Mouse (Mus musculus) bone marrow, adult 2 months (tissue): ENCODE results near the gene Timp3.

Source experiments
- CTCF ChIP-seq: fragments of 200-500 bp; IDR thresholded peaks from 2 replicates; pipeline ENCODE4 v1.5.1; 2011; ENCODE audit warnings: low read length, control low read depth; ENCODE audit not compliant: control insufficient read depth, insufficient read depth
- POLR2A ChIP-seq: fragments of 200-500 bp; IDR thresholded peaks from 2 replicates; pipeline ENCODE4 v1.6.1; 2011; ENCODE audit warnings: low read depth, mild to moderate bottlenecking, control low read depth, low read length, borderline replicate concordance; ENCODE audit not compliant: control insufficient read depth

GRCm38 (mm10) chr10:86317633-86318032 is 17.5 kb downstream of the Timp3 start:
- no peak for TF ChIP-seq CTCF
- TF ChIP-seq POLR2A: no peak
